Mouse (Mus musculus) myocyte (in vitro differentiated cells): ENCODE data around the gene Erv3.

Source experiments
- MAX ChIP-seq: IDR thresholded peaks from one replicate; pipeline ENCODE4 v1.6.1; 2011; ENCODE audit warnings: low read depth, mild to moderate bottlenecking, control low read depth
- MYOG ChIP-seq, 3 experiments: IDR thresholded peaks; one replicate each; pipeline ENCODE4 v1.6.1; 2011; ENCODE audit warnings: control low read depth in 2 of 3, low read depth in 2 of 3, mild to moderate bottlenecking in 2 of 3; ENCODE audit not compliant: insufficient read length in 2 of 3, control insufficient read depth in 1 of 3, insufficient read depth in 1 of 3
- POLR2A ChIP-seq: IDR thresholded peaks from one replicate; pipeline ENCODE4 v1.6.1; 2011; ENCODE audit warnings: low read depth, mild to moderate bottlenecking, control low read depth, moderate library complexity; ENCODE audit not compliant: insufficient read length

- TF ChIP-seq MYOG (IDR thresholded peaks at IDR 0.05; ENCODE audit: control insufficient read depth in 1 of 3, insufficient read depth in 1 of 3, insufficient read length in 2 of 3, low read depth in 2 of 3) = no peak
- TF ChIP-seq POLR2A = no peak
- no peak for TF ChIP-seq MAX
Measured at GRCm38 (mm10) chr2:131876551-131877265, 17.2 kb upstream of the Erv3 start.
